Mouse (Mus musculus) midbrain, embryonic 14.5 days (tissue): ENCODE measurements around the gene Stx18. TPM values are rescaled to one million over a fixed set of nuclear protein-coding genes. Genes with fewer than 3 reads are reported as not detected.

Experiments
- ATAC-seq: fragments of 200-750 bp; cut with Nextera tagmentation; 2 replicates; pipeline ENCODE4 v1.8.0; 2017; ENCODE audit warnings: moderate number of reproducible peaks, moderate library complexity; ENCODE audit not compliant: low FRiP score, low TSS enrichment
- DNase-seq: peaks from one replicate; pipeline ENCODE4 v3.0.0-alpha.2; 2015
- H3K27ac ChIP-seq: fragments of 300-500 bp; sonication (generic); replicated peaks from 2 replicates; pipeline ENCODE4 v1.5.1; 2014; ENCODE audit warnings: mild to moderate bottlenecking, low read depth, low read length, moderate library complexity
- H3K27me3 ChIP-seq: fragments of 300-500 bp; sonication (generic); 2 replicates; pipeline ENCODE4 v1.6.1; 2014; ENCODE audit warnings: low read length, control low read depth, mixed read lengths; ENCODE audit not compliant: control insufficient read depth, insufficient read depth
- H3K36me3 ChIP-seq: fragments of 300-500 bp; sonication (generic); 2 replicates; pipeline ENCODE4 v1.6.1; 2014; ENCODE audit warnings: low read length, control low read depth; ENCODE audit not compliant: control insufficient read depth, insufficient read depth
- H3K4me1 ChIP-seq: fragments of 300-500 bp; sonication (generic); 2 replicates; pipeline ENCODE4 v1.6.1; 2014; ENCODE audit warnings: mild to moderate bottlenecking, antibody characterized with exemption, low read length, control low read depth; ENCODE audit not compliant: control insufficient read depth, insufficient read depth
- H3K4me2 ChIP-seq: fragments of 300-500 bp; sonication (generic); 2 replicates; pipeline ENCODE4 v1.6.1; 2014; ENCODE audit warnings: mild to moderate bottlenecking, low read length, moderate library complexity
- H3K4me3 ChIP-seq: fragments of 300-500 bp; sonication (generic); replicated peaks from 2 replicates; pipeline ENCODE4 v1.5.1; 2014; ENCODE audit warnings: low read depth, low read length
- H3K9ac ChIP-seq: fragments of 300-500 bp; sonication (generic); replicated peaks from 2 replicates; pipeline ENCODE4 v1.6.1; 2014; ENCODE audit warnings: mild to moderate bottlenecking, low read length, moderate library complexity
- H3K9me3 ChIP-seq: fragments of 300-500 bp; sonication (generic); 2 replicates; pipeline ENCODE4 v1.6.1; 2016; ENCODE audit warnings: low read length, control low read depth, mixed read lengths; ENCODE audit not compliant: control insufficient read depth
- WGBS: fragments of 180-500 bp; shearing (Covaris S2); extraction: QIAGEN DNeasy Blood & Tissue Kit; methylation state at CpG from one replicate; pipeline ENCODE4 v1.1.7; 2014; 5-methylcytosine and 5-hydroxymethylcytosine counted together
- polyA plus RNA-seq: library from polyadenylated mRNA; unstranded; fragments of >200 nt; fragmentation: Nextera tagmentation; extraction: Ambion mirVana; gene quantifications from 2 replicates; pipeline ENCODE4 v1.2.1, GENCODE M21; 2014

Gene Stx18
- polyA plus RNA-seq, 1 experiment from 2014 or later = 33.2 TPM

DNA sequence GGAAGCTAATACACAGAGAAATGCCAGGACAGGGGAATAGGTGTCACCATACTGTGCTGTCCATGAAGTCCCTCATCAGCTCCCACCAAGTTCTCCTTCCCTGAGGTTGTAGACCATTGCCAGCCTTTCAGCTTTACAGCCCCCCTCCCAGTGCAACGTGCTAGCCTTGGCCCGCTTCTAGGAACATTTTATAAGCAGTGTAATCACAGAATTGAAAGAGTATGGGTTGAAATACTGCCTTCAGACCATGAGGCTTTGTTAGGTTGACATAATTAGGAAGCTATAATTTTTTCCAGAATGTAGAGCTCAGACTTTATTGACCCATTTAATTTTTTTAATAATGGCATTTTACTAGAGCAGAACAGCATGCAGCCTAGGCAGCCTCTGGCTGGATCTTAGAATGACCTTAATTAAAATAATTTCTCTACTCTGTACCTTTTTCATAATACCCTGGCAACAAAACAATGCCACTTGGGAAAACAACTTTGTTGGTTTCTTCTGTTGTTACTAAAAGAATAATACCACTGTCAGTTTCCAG is 60.7 kb downstream of the Stx18 start:
- DNase-seq = no peak
- no peaks in the 10 kb centered on the region for H3K36me3 ChIP-seq

GRCm38 (mm10) chr5:38102945-38103344 is 64.4 kb downstream of the Stx18 start:
- Histone ChIP-seq H3K36me3 (peaks cover 15% of the 10 kb centered on the region), H3K4me3 (no peak overlapping the region), H3K4me1 (no peaks in the 10 kb centered on the region), H3K4me2 (no peak overlapping the region), H3K27me3 (no peaks in the 10 kb centered on the region), H3K9ac (no peak overlapping the region), H3K27ac (no peak overlapping the region), H3K9me3 (no peaks in the 10 kb centered on the region)
- DNase-seq = no peak
- 76% methylated on average over 2 of the region's 2 CpGs for WGBS
- ATAC-seq = no peak

More for the DNA sequence above, 60.7 kb downstream of the Stx18 start:
- H3K4me3 ChIP-seq = no peak overlapping the region
- no peak overlapping the region for H3K27ac ChIP-seq
- no peaks in the 10 kb centered on the region for H3K9me3 ChIP-seq
- 92% methylated on average over 2 of the region's 2 CpGs for WGBS
- no peak for ATAC-seq
- no peak overlapping the region for H3K4me2 ChIP-seq
- no peaks in the 10 kb centered on the region for H3K27me3 ChIP-seq
- no peaks in the 10 kb centered on the region for H3K4me1 ChIP-seq
- no peak overlapping the region for H3K9ac ChIP-seq

DNA sequence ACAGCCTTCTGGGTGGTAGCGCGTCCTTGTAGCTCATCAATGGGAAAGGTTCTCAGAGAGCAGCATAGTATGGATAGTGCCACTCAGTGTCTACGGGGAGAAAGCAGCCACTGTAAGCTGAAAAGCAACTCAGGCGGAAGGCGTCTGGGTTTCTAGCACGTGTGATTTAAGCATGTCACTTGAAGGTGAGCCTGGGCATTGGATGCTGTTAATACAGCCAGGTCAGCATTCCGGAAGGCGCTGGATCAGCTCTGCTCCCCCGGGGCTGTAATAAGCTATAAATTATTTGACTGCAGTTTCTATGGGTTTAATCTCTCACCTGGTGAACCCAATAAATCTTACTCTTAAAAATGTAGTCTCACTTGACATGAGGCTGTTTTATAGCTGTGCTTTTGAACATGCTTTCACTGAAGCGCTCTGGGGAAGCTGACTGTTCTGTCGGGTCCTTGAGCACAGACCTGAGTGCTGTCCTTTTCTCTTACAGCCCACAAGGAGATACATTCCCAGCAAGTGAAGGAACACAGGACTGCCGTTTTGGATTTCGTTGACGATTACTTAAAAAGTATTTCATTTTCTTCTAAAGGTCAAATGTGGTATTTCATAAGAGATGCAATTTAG is 67.6 kb downstream of the Stx18 start:
- ATAC-seq = no peak
- Histone ChIP-seq H3K9me3 (no peaks in the 10 kb centered on the region), H3K4me2 (no peak overlapping the region), H3K4me1 (no peaks in the 10 kb centered on the region), H3K4me3 (no peak overlapping the region), H3K27me3 (no peaks in the 10 kb centered on the region), H3K9ac (no peak overlapping the region), H3K36me3 (peaks cover 20% of the 10 kb centered on the region), H3K27ac (no peak overlapping the region)
- DNase-seq = no peak
- WGBS = 91% methylated on average over 14 of the region's 14 CpGs

- Histone ChIP-seq H3K9ac (no peak overlapping the region), H3K27ac (no peak overlapping the region), H3K4me2 (no peak overlapping the region), H3K27me3 (no peaks in the 10 kb centered on the region), H3K9me3 (no peaks in the 10 kb centered on the region), H3K4me3 (no peak overlapping the region), H3K4me1 (no peaks in the 10 kb centered on the region), H3K36me3 (peaks cover 20% of the 10 kb centered on the region)
- ATAC-seq = no peak
- DNase-seq = no peak
- 88% methylated on average over 10 of the region's 10 CpGs for WGBS
These were observed 68.3 kb downstream of the Stx18 start for GRCm38 (mm10) chr5:38106807-38107206.

- no peak overlapping the region for H3K27ac ChIP-seq
- DNase-seq (no peak), ATAC-seq (no peak)
- peaks cover 24% of the 10 kb centered on the region for H3K36me3 ChIP-seq
- no peaks in the 10 kb centered on the region for H3K9me3 ChIP-seq
- no peak overlapping the region for H3K4me3 ChIP-seq
- H3K9ac ChIP-seq = no peak overlapping the region
- no peaks in the 10 kb centered on the region for H3K27me3 ChIP-seq
- no peak overlapping the region for H3K4me2 ChIP-seq
- 97% methylated on average over 2 of the region's 2 CpGs for WGBS
- H3K4me1 ChIP-seq = no peaks in the 10 kb centered on the region
These were observed 76.0 kb downstream of the Stx18 start for GRCm38 (mm10) chr5:38114526-38114925.

GRCm38 (mm10) chr5:38117056-38117455 is 78.5 kb downstream of the Stx18 start:
- no peaks in the 10 kb centered on the region for H3K9me3 ChIP-seq
- ATAC-seq (no peak), DNase-seq (no peak)
- H3K4me2 ChIP-seq = no peak overlapping the region
- H3K4me1 ChIP-seq = no peaks in the 10 kb centered on the region
- H3K27ac ChIP-seq = no peak overlapping the region
- H3K27me3 ChIP-seq = no peaks in the 10 kb centered on the region
- WGBS = 76% methylated on average over 1 of the region's 1 CpGs
- H3K36me3 ChIP-seq = peaks cover 25% of the 10 kb centered on the region
- no peak overlapping the region for H3K9ac ChIP-seq
- H3K4me3 ChIP-seq = no peak overlapping the region

- H3K27ac ChIP-seq = no peak overlapping the region
- no peak for ATAC-seq
- no peak overlapping the region for H3K4me2 ChIP-seq
- H3K4me1 ChIP-seq = no peaks in the 10 kb centered on the region
- H3K4me3 ChIP-seq = no peak overlapping the region
- WGBS = 91% methylated on average over 5 of the region's 5 CpGs
- no peak for DNase-seq
- H3K27me3 ChIP-seq = no peaks in the 10 kb centered on the region
- H3K9me3 ChIP-seq = no peaks in the 10 kb centered on the region
- peaks cover 33% of the 10 kb centered on the region for H3K36me3 ChIP-seq
- no peak overlapping the region for H3K9ac ChIP-seq
These were observed 80.7 kb downstream of the Stx18 start for GRCm38 (mm10) chr5:38119268-38119667.

- Histone ChIP-seq H3K4me2 (no peak overlapping the region), H3K36me3 (peaks cover 25% of the 10 kb centered on the region), H3K4me1 (no peaks in the 10 kb centered on the region), H3K9ac (no peak overlapping the region), H3K4me3 (no peak overlapping the region), H3K27ac (no peak overlapping the region), H3K9me3 (no peaks in the 10 kb centered on the region), H3K27me3 (no peaks in the 10 kb centered on the region)
- no peak for DNase-seq
- no peak for ATAC-seq
- 83% methylated on average over 7 of the region's 7 CpGs for whole genome bisulfite sequencing
These were observed 83.2 kb downstream of the Stx18 start for GRCm38 (mm10) chr5:38121699-38122098.

DNA sequence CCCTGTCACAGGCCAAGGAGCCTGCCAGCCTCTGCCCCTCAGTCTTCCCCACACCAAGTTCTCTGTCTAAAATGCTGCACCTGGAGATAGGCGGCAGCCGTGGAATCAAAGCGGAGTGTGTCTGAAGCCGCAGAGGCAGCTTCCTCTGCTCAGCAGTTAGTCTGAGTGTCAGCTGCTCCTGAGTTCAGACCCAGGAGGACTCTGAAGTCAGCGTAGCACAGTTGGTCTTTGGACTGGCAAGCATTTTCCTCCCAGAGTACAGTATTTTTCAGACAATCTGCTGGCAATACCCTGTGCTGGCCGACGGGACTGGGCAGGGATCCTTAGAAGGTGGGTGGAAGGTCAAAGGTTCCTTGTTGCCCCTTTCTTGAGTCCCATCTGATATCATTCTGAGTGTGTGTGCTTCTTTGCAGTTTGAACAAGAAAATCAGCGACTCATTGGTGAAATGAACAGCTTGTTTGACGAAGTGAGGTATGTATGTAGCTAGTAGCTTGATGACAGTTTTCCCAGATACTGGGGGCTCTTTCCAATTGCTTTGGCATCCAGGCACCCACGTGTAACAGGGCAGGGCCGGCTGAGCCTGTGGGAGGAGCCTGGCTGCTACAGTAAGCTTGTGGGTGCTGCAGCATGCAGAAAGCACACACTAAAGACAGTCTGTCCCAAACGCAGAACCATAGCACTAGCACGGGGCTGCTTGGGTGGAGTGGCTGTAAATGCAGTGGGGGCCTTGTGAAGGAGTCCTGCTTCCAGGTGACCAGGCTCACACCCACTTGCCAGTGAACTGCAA is 88.2 kb downstream of the Stx18 start:
- no peak for ATAC-seq
- H3K27ac ChIP-seq = no peak overlapping the region
- H3K9me3 ChIP-seq = no peaks in the 10 kb centered on the region
- H3K36me3 ChIP-seq = peaks cover 12% of the 10 kb centered on the region
- H3K27me3 ChIP-seq = no peaks in the 10 kb centered on the region
- no peak overlapping the region for H3K9ac ChIP-seq
- DNase-seq = no peak
- WGBS = 91% methylated on average over 13 of the region's 13 CpGs
- H3K4me2 ChIP-seq = no peak overlapping the region
- no peak overlapping the region for H3K4me3 ChIP-seq
- no peaks in the 10 kb centered on the region for H3K4me1 ChIP-seq
